Mouse (Mus musculus) ES-Bruce4 (cell line): ENCODE measurements around the gene Mrpl54.

ENCODE experiments used
- CTCF ChIP-seq: IDR thresholded peaks from one replicate; pipeline ENCODE4 v1.8.1; 2011; ENCODE audit warnings: low read depth, low read length
- EP300 ChIP-seq: IDR thresholded peaks from 2 replicates; pipeline ENCODE4 v1.6.1; 2011; ENCODE audit warnings: low read depth, low read length; ENCODE audit not compliant: insufficient read depth
- POLR2A ChIP-seq: IDR thresholded peaks from one replicate; pipeline ENCODE4 v1.8.1; 2011; ENCODE audit warnings: low read length; ENCODE audit not compliant: insufficient read depth

DNA sequence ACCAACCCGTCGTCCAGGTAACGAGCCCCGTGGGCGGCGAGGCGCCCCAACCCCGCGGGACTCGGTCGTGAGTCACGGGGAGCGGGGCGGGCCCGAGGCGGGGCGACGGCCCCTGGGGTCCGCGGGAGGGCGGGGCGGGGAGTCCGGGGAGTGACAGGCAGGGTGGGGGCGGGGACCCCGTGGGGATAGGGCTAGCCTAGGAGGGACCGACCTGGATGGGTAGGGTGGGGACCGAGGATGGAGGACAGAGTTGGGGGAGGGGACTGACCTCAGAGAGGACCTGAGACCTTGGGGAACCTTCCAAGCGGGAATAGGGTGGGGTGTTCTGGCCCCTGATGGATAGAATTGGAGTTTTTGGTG lies 33.5 kb downstream of the Mrpl54 start:
- TF ChIP-seq CTCF, result no peak
- no peak for TF ChIP-seq EP300
- no peak for TF ChIP-seq POLR2A
